Mouse (Mus musculus) ES-E14 (cell line): ENCODE results near the gene Rassf7. TPM values are rescaled to one million over a fixed set of nuclear protein-coding genes. Genes with fewer than 3 reads are reported as not detected.
A peak's percentile ranks its signal among the peaks of the same experiment; 100 is the strongest.

Experiments used
- DNase-seq: peaks from one replicate; pipeline ENCODE4 v3.0.0-alpha.2; 2013; ENCODE audit warnings: low read depth, low spot score
- H3K27ac ChIP-seq: 2 replicates; pipeline ENCODE4 v1.5.1; 2012; ENCODE audit warnings: low read depth, mild to moderate bottlenecking, low read length, moderate library complexity, mixed read lengths; ENCODE audit not compliant: poor library complexity, insufficient read depth, severe bottlenecking
- H3K36me3 ChIP-seq: 2 replicates; pipeline ENCODE4 v1.6.1; 2012; ENCODE audit warnings: mild to moderate bottlenecking, low read length, moderate library complexity, mixed read lengths; ENCODE audit not compliant: control insufficient read depth, poor library complexity, insufficient read depth, severe bottlenecking
- H3K4me1 ChIP-seq, 2 experiments: fragments of 150-350 bp in 1 of 2; sonication (generic) in 1 of 2; 2 replicates each; pipeline ENCODE4 v1.6.1; 2012; ENCODE audit warnings: low read length in 2 of 2, mild to moderate bottlenecking in 1 of 2, mixed read lengths in 1 of 2; ENCODE audit not compliant: control insufficient read depth in 2 of 2, insufficient read depth in 2 of 2, poor library complexity in 1 of 2
- H3K4me3 ChIP-seq, 2 experiments: fragments of 150-350 bp in 1 of 2; sonication (generic) in 1 of 2; 2 replicates each; pipeline ENCODE4 v1.5.1; 2012; ENCODE audit warnings: low read length in 2 of 2, low read depth in 1 of 2, mild to moderate bottlenecking in 1 of 2, mixed read lengths in 1 of 2; ENCODE audit not compliant: insufficient read depth in 1 of 2, poor library complexity in 1 of 2, severe bottlenecking in 1 of 2
- H3K9ac ChIP-seq: 2 replicates; pipeline ENCODE4 v1.6.1; 2012; ENCODE audit warnings: low read depth, mild to moderate bottlenecking, low read length, mixed read lengths; ENCODE audit not compliant: poor library complexity, insufficient read depth, severe bottlenecking
- H3K9me3 ChIP-seq: fragments of 150-350 bp; sonication (generic); 2 replicates; pipeline ENCODE4 v1.6.1; 2012; ENCODE audit warnings: low read depth, mild to moderate bottlenecking, low read length; ENCODE audit not compliant: control insufficient read depth, insufficient read depth
- CHD2 ChIP-seq: IDR thresholded peaks from 2 replicates; pipeline ENCODE4 v1.6.1; 2014; ENCODE audit warnings: mild to moderate bottlenecking, low read depth, low read length, inconsistent platforms
- HCFC1 ChIP-seq: IDR thresholded peaks from 2 replicates; pipeline ENCODE4 v1.6.1; 2012; ENCODE audit warnings: low read length, inconsistent platforms, borderline replicate concordance; ENCODE audit not compliant: insufficient read depth
- MAFK ChIP-seq: IDR thresholded peaks from 2 replicates; pipeline ENCODE4 v1.6.1; 2014; ENCODE audit warnings: mild to moderate bottlenecking, low read depth, low read length, inconsistent platforms; ENCODE audit not compliant: insufficient read depth
- ZC3H11A ChIP-seq: IDR thresholded peaks from 2 replicates; pipeline ENCODE4 v1.6.1; 2012; ENCODE audit warnings: low read depth, mild to moderate bottlenecking, inconsistent platforms, low read length, borderline replicate concordance
- ZNF384 ChIP-seq: IDR thresholded peaks from 2 replicates; pipeline ENCODE4 v1.6.1; 2012; ENCODE audit warnings: low read depth, low read length, inconsistent platforms
- in situ Hi-C, 2 experiments: fragments of 600-800 bp; cut with MboI; formaldehyde crosslinking; loops; one replicate each; pipeline ENCODE4 v1.15.1; 2025; ENCODE audit warnings: low sequenced_read_pairs in 2 of 2, inconsistent platforms in 1 of 2; ENCODE audit not compliant: unreplicated experiment in 2 of 2
- total RNA-seq: library from RNA; depleted of rRNA; stranded (reverse); fragments of 300-350 nt; gene quantifications from 2 replicates; pipeline ENCODE4 v1.2.3, GENCODE M21; 2012; rRNA removed

Rassf7 gene
- total RNA-seq, 1 experiment, result 32.2 TPM

- no peak overlapping the region for H3K4me3 ChIP-seq
- H3K36me3 ChIP-seq, result peaks cover 45% of the 10 kb centered on the region
- TF ChIP-seq MAFK, result no peak
- TF ChIP-seq ZNF384, result no peak
- no peak for TF ChIP-seq CHD2
- TF ChIP-seq ZC3H11A, result no peak
- no peak for TF ChIP-seq HCFC1
- H3K4me1 ChIP-seq, result peaks cover 2 to 16% of the 10 kb centered on the region in 2 experiments; a peak in 2 of 4 replicates
- in situ Hi-C loops, result no loop called here
- no peaks in the 10 kb centered on the region for H3K9me3 ChIP-seq
- no peak overlapping the region for H3K9ac ChIP-seq
- DNase-seq, result no peak
- H3K27ac ChIP-seq, result no peak overlapping the region
Observed at GRCm38 (mm10) chr7:141264041-141264700, 48.5 kb downstream of the Rassf7 start.

GRCm38 (mm10) chr7:141264761-141265410 is 49.2 kb downstream of the Rassf7 start:
- H3K9me3 ChIP-seq, result no peaks in the 10 kb centered on the region
- H3K27ac ChIP-seq, result no peak overlapping the region
- no peak for DNase-seq
- H3K4me1 ChIP-seq, result peaks cover 2 to 19% of the 10 kb centered on the region in 2 experiments; a peak in 2 of 4 replicates
- no peak for TF ChIP-seq ZNF384
- TF ChIP-seq HCFC1, result no peak
- TF ChIP-seq MAFK, result no peak
- no peak for TF ChIP-seq CHD2
- no peak for TF ChIP-seq ZC3H11A
- peaks cover 38% of the 10 kb centered on the region for H3K36me3 ChIP-seq
- in situ Hi-C loops, result no loop called here
- no peak overlapping the region for H3K9ac ChIP-seq
- no peak overlapping the region for H3K4me3 ChIP-seq

- H3K4me1 ChIP-seq, result peaks cover 2 to 19% of the 10 kb centered on the region in 2 experiments; a peak in 2 of 4 replicates
- H3K9ac ChIP-seq, result no peak overlapping the region
- in situ Hi-C loops, result no loop called here
- no peak for TF ChIP-seq ZC3H11A
- TF ChIP-seq CHD2, result no peak
- TF ChIP-seq HCFC1, result no peak
- no peak for TF ChIP-seq MAFK
- TF ChIP-seq ZNF384, result no peak
- no peak for DNase-seq
- no peaks in the 10 kb centered on the region for H3K9me3 ChIP-seq
- no peak overlapping the region for H3K27ac ChIP-seq
- H3K36me3 ChIP-seq, result peaks cover 33% of the 10 kb centered on the region
- no peak overlapping the region for H3K4me3 ChIP-seq
Observed at GRCm38 (mm10) chr7:141265411-141265738, 49.7 kb downstream of the Rassf7 start.

- no peak within 1 kb of the TSS for H3K9ac ChIP-seq
- TF ChIP-seq HCFC1, result no peak
- TF ChIP-seq ZC3H11A, result no peak
- no peak for TF ChIP-seq CHD2
- in situ Hi-C loops, result no loop called here
- H3K27ac ChIP-seq, result no peak within 1 kb of the TSS
- H3K4me3 ChIP-seq, result peak within 1 kb of the TSS in 1 of 2 experiments; percentile 45; a peak in 1 of 4 replicates
- DNase-seq, result no peak
- H3K4me1 ChIP-seq, result peaks cover 2 to 19% of the 10 kb centered on the region in 2 experiments; a peak in 2 of 4 replicates
- H3K9me3 ChIP-seq, result no peaks in the 10 kb centered on the region
- peaks cover 27% of the 10 kb centered on the region for H3K36me3 ChIP-seq
Observed at GRCm38 (mm10) chr7:141265739-141266561, 50.3 kb downstream of the Rassf7 start, which contains the start of gene Irf7. Irf7 (minus strand) TSS chr7:141266481.

Other genes starting within 250 kb of the Rassf7 start
- 274 and 585 TPM in 2 replicates for gene Ifitm1, start 248.6 kb upstream of the Rassf7 start, total RNA-seq
- gene Ifitm3, start 205.1 kb upstream of the Rassf7 start, total RNA-seq, result 353 and 601 TPM in 2 replicates
- gene Ifitm6, start 197.9 kb upstream of the Rassf7 start, total RNA-seq, result 0.36 TPM in 1 of 2 replicates, not detected in the other
- not detected in 2 replicates for gene Gm17387, start 186.7 kb upstream of the Rassf7 start, total RNA-seq
- 31.1 and 78.3 TPM in 2 replicates for gene B4galnt4, start 154.8 kb upstream of the Rassf7 start, total RNA-seq
- gene Pkp3, start 137.6 kb upstream of the Rassf7 start, total RNA-seq, result 8.0 and 12.2 TPM in 2 replicates
- 18.2 and 56.2 TPM in 2 replicates for gene Sigirr, start 115.3 kb upstream of the Rassf7 start, total RNA-seq
- gene Ano9, start 98.1 kb upstream of the Rassf7 start, total RNA-seq, result 26.4 and 102 TPM in 2 replicates
- 65.1 and 82.8 TPM in 2 replicates for gene Ptdss2, start 93.5 kb upstream of the Rassf7 start, total RNA-seq
- 61.9 and 70.3 TPM in 2 replicates for gene Rnh1, start 43.0 kb upstream of the Rassf7 start, total RNA-seq
- 130 and 133 TPM in 2 replicates for gene Hras, start 21.9 kb upstream of the Rassf7 start, total RNA-seq
- gene Lrrc56, start 21.7 kb upstream of the Rassf7 start, total RNA-seq, result 3.3 and 3.9 TPM in 2 replicates
- 4.0 and 6.4 TPM in 2 replicates for gene Lmntd2, start 1.8 kb upstream of the Rassf7 start, total RNA-seq
- gene Phrf1, start 12.9 kb downstream of the Rassf7 start, total RNA-seq, result 101 and 107 TPM in 2 replicates
- gene Irf7, start 50.6 kb downstream of the Rassf7 start, total RNA-seq, result 0.58 and 0.67 TPM in 2 replicates
- 0.13 and 0.26 TPM in 2 replicates for gene Cdhr5, start 60.9 kb downstream of the Rassf7 start, total RNA-seq
- gene Sct, start 63.3 kb downstream of the Rassf7 start, total RNA-seq, result 12.0 and 31.9 TPM in 2 replicates
- gene Drd4, start 76.1 kb downstream of the Rassf7 start, total RNA-seq, result 0.76 and 0.95 TPM in 2 replicates
- gene Deaf1, start 111.8 kb downstream of the Rassf7 start, total RNA-seq, result 23.7 and 31.1 TPM in 2 replicates
- gene Tmem80, start 111.9 kb downstream of the Rassf7 start, total RNA-seq, result 7.3 and 9.7 TPM in 2 replicates
- 9.7 and 10.4 TPM in 2 replicates for gene Eps8l2, start 123.0 kb downstream of the Rassf7 start, total RNA-seq
- 327 and 432 TPM in 2 replicates for gene Taldo1, start 176.3 kb downstream of the Rassf7 start, total RNA-seq
- gene Gatd1, start 198.3 kb downstream of the Rassf7 start, total RNA-seq, result 25.9 and 41.2 TPM in 2 replicates
- 1.5 and 2.7 TPM in 2 replicates for gene Cend1, start 213.6 kb downstream of the Rassf7 start, total RNA-seq
- gene Slc25a22, start 222.0 kb downstream of the Rassf7 start, total RNA-seq, result 16.2 and 19.8 TPM in 2 replicates
- 23.4 and 36.0 TPM in 2 replicates for gene Pidd1, start 228.2 kb downstream of the Rassf7 start, total RNA-seq
- gene Rplp2, start 231.5 kb downstream of the Rassf7 start, total RNA-seq, result 3,085 and 4,150 TPM in 2 replicates
- 10.7 and 12.7 TPM in 2 replicates for gene Pnpla2, start 239.3 kb downstream of the Rassf7 start, total RNA-seq
- gene Cracr2b, start 245.2 kb downstream of the Rassf7 start, total RNA-seq, result 5.8 and 11.7 TPM in 2 replicates